9 mouse cellular contexts compared by ENCODE assay signal in the genomic region with DNA sequence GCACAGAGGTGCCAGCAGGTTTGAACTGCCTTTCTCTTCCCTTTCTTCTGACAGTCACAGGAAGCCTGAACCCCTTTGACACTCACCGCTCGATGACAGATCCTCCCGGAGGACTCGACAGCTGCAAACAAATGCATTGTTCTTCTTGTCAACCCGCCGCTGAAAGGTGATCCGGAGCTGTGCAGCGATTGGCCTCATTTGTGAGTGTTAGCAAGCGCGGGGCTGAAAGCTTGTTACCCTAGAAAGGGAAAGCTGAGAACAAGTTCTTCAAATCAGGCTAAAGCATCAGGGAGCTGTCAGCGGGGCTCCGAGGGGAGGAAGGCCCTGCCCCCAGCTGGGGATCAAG.
DNase-seq lines count a peak whose midpoint lies in the region; ATAC-seq lines count a peak whose summit lies in the region.
"Had no signal": no experiment of that assay in that cellular context is flagged by ENCODE, and none has a peak within 500 bp of the region (broad histone marks: within the 10 kb centered on the region; RNA-seq: fewer than 3 reads in every experiment).

No protein-coding gene starts in this region.

- peak overlapping the region; percentile 4; the same call in 1 of the 2 replicates for H3K4me3 ChIP-seq in heart, embryonic 11.5 days (ENCODE audit: low read depth, low read length)
- no peak overlapping the region for H3K4me3 ChIP-seq in embryonic facial prominence, embryonic 14.5 days (ENCODE audit: low read depth, low read length)
- H3K4me3 ChIP-seq in hindbrain, embryonic 13.5 days = no peak overlapping the region
- no peak overlapping the region for H3K4me3 ChIP-seq in midbrain, embryonic 15.5 days

- intact Hi-C loops in heart, postnatal 36 days (cut with DNase I) = loop anchor here (10.0 kb wide), 2 partner anchors 171 to 711 kb away; no protein-coding TSS in a partner anchor

- no peaks in the 10 kb centered on the region for H3K9me3 ChIP-seq in heart, embryonic 11.5 days (replicated peaks; ENCODE audit: control insufficient read depth, low read length)
- no peaks in the 10 kb centered on the region for H3K9me3 ChIP-seq in embryonic facial prominence, embryonic 14.5 days (ENCODE audit: control insufficient read depth, low read length)
- H3K9me3 ChIP-seq in hindbrain, embryonic 13.5 days = no peaks in the 10 kb centered on the region
- H3K9me3 ChIP-seq in midbrain, embryonic 15.5 days = no peaks in the 10 kb centered on the region

- peaks cover 9% of the 10 kb centered on the region for H3K4me1 ChIP-seq in heart, embryonic 11.5 days (ENCODE audit: control insufficient read depth, insufficient read depth, low read length)
- 0 out of 2 replicates have a peak, but pooled peaks cover 3% of the 10 kb centered on the region for H3K4me1 ChIP-seq in embryonic facial prominence, embryonic 14.5 days (ENCODE audit: control insufficient read depth, insufficient read depth, low read length)
- H3K4me1 ChIP-seq in hindbrain, embryonic 13.5 days (replicated peaks) = peaks cover 22% of the 10 kb centered on the region
- peaks cover 19% of the 10 kb centered on the region for H3K4me1 ChIP-seq in midbrain, embryonic 15.5 days

- H3K4me2 ChIP-seq in heart, embryonic 11.5 days = peak overlapping the region; percentile 41
- peak overlapping the region; percentile 31 for H3K4me2 ChIP-seq in embryonic facial prominence, embryonic 14.5 days (ENCODE audit: low read depth, low read length)
- peak overlapping the region; percentile 30 for H3K4me2 ChIP-seq in hindbrain, embryonic 13.5 days
- peak overlapping the region; percentile 17; the same call in 1 of the 2 replicates for H3K4me2 ChIP-seq in midbrain, embryonic 15.5 days

- 0% methylated on average over 12 of the region's 12 CpGs for WGBS in heart, embryonic 11.5 days (ENCODE audit: insufficient replicate concordance)
- WGBS in embryonic facial prominence, embryonic 14.5 days = 4% methylated on average over 12 of the region's 12 CpGs
- WGBS in hindbrain, embryonic 13.5 days = 1% methylated on average over 12 of the region's 12 CpGs
- under 1% methylated on average over 12 of the region's 12 CpGs for WGBS in midbrain, embryonic 15.5 days

- H3K27ac ChIP-seq in heart, embryonic 11.5 days (ENCODE audit: low read depth, low read length) = no peak overlapping the region
- 0 out of 2 replicates have a peak overlapping the region, but pooled peaks have one; percentile 22 for H3K27ac ChIP-seq in embryonic facial prominence, embryonic 14.5 days (replicated peaks; ENCODE audit: low read depth, low read length)
- no peak overlapping the region for H3K27ac ChIP-seq in hindbrain, embryonic 13.5 days
- 0 out of 2 replicates have a peak overlapping the region, but pooled peaks have one; percentile 12 for H3K27ac ChIP-seq in midbrain, embryonic 15.5 days
- H3K27ac ChIP-seq: macrophage had no signal

- peaks cover 31% of the 10 kb centered on the region for H3K27me3 ChIP-seq in heart, embryonic 11.5 days (ENCODE audit: control insufficient read depth, insufficient read depth, low read length)
- peaks cover 12% of the 10 kb centered on the region; the same call in 1 of the 2 replicates for H3K27me3 ChIP-seq in embryonic facial prominence, embryonic 14.5 days (replicated peaks; ENCODE audit: control insufficient read depth, insufficient read depth, low read length)
- peaks cover 24% of the 10 kb centered on the region for H3K27me3 ChIP-seq in hindbrain, embryonic 13.5 days
- H3K27me3 ChIP-seq in midbrain, embryonic 15.5 days (replicated peaks) = peaks cover 11% of the 10 kb centered on the region; the same call in 1 of the 2 replicates

- 0 out of 2 replicates have a peak, but pooled peaks have one; percentile 63 for ATAC-seq in heart, embryonic 11.5 days (replicated peaks; ENCODE audit: insufficient number of reproducible peaks, low FRiP score, low TSS enrichment)
- ATAC-seq in embryonic facial prominence, embryonic 14.5 days (ENCODE audit: low read depth) = peak; percentile 89
- no peak for ATAC-seq in hindbrain, embryonic 13.5 days (ENCODE audit: low FRiP score)
- ATAC-seq in midbrain, embryonic 15.5 days (replicated peaks) = peak; percentile 54; the same call in 1 of the 2 replicates
- ATAC-seq in cerebellum, adult (ENCODE audit: insufficient number of reproducible peaks, low FRiP score, low TSS enrichment) = no peak

- no peaks in the 10 kb centered on the region for H3K36me3 ChIP-seq in heart, embryonic 11.5 days (ENCODE audit: control insufficient read depth, insufficient read depth, low read length)
- H3K36me3 ChIP-seq in embryonic facial prominence, embryonic 14.5 days (ENCODE audit: control insufficient read depth, insufficient read depth, low read length) = no peaks in the 10 kb centered on the region
- no peaks in the 10 kb centered on the region for H3K36me3 ChIP-seq in hindbrain, embryonic 13.5 days
- no peaks in the 10 kb centered on the region for H3K36me3 ChIP-seq in midbrain, embryonic 15.5 days (replicated peaks)

- DNase-seq in heart, postnatal 36 days = no peak
- DNase-seq in embryonic facial prominence, embryonic 14.5 days (ENCODE audit: low spot score) = peak; percentile 94
- no peak for DNase-seq in adrenal gland, postnatal 4 days (ENCODE audit: low spot score in 2 of 2)
- DNase-seq in gastrocnemius, postnatal 25 days = no peak

- H3K9ac ChIP-seq in heart, embryonic 11.5 days (ENCODE audit: low read depth, low read length) = no peak overlapping the region
- H3K9ac ChIP-seq in embryonic facial prominence, embryonic 14.5 days (ENCODE audit: low read depth, low read length) = peak overlapping the region; percentile 35; the same call in 1 of the 2 replicates
- H3K9ac ChIP-seq in hindbrain, embryonic 13.5 days = no peak overlapping the region
- no peak overlapping the region for H3K9ac ChIP-seq in midbrain, embryonic 15.5 days

Comparison
In these comparisons a context has a peak if more than half of its experiments do, and no peak if none do; other contexts are left out.
1. ATAC-seq: peak in heart, embryonic 11.5 days (single experiment), embryonic facial prominence, embryonic 14.5 days (single experiment) and midbrain, embryonic 15.5 days (single experiment); none in hindbrain, embryonic 13.5 days (single experiment) and cerebellum, adult (single experiment).
2. H3K27ac ChIP-seq: peak in embryonic facial prominence, embryonic 14.5 days (single experiment) and midbrain, embryonic 15.5 days (single experiment); none in heart, embryonic 11.5 days (single experiment) and hindbrain, embryonic 13.5 days (single experiment).
3. Peak in every context shown above with its lines, with median percentiles within 50 percentile points of each other: H3K4me2 ChIP-seq.